In genomic region chr17:5057286-5057685, GRCm38 (mm10) we compare ENCODE assay signal across 8 mouse cellular contexts.
A peak's percentile ranks its signal among the peaks of the same experiment; 100 is the strongest.
DNase-seq lines count a peak whose midpoint lies in the region; ATAC-seq lines count a peak whose summit lies in the region.

No protein-coding gene starts in this region.

- peak overlapping the region; percentile 47 for H3K4me2 ChIP-seq in heart, embryonic 11.5 days
- H3K4me2 ChIP-seq in lung, embryonic 15.5 days: peak overlapping the region; percentile 23
- no peak overlapping the region for H3K4me2 ChIP-seq in hindbrain, embryonic 13.5 days
- no peak overlapping the region for H3K4me2 ChIP-seq in neural tube, embryonic 14.5 days (ENCODE audit: low read depth, low read length)

- peak overlapping the region; percentile 64; the same call in 1 of the 2 replicates for H3K27ac ChIP-seq in heart, embryonic 11.5 days (ENCODE audit: low read depth, low read length)
- peak overlapping the region; percentile 82 for H3K27ac ChIP-seq in lung, embryonic 15.5 days
- peak overlapping the region; percentile 19 for H3K27ac ChIP-seq in hindbrain, embryonic 13.5 days
- peak overlapping the region; percentile 46; the same call in 1 of the 2 replicates for H3K27ac ChIP-seq in neural tube, embryonic 14.5 days (ENCODE audit: low read depth, low read length)

- H3K4me1 ChIP-seq in heart, embryonic 11.5 days (ENCODE audit: control insufficient read depth, insufficient read depth, low read length): peaks cover 70% of the 10 kb centered on the region
- peaks cover 80% of the 10 kb centered on the region for H3K4me1 ChIP-seq in lung, embryonic 15.5 days
- H3K4me1 ChIP-seq in hindbrain, embryonic 13.5 days (replicated peaks): peaks cover 87% of the 10 kb centered on the region
- peaks cover 40% of the 10 kb centered on the region for H3K4me1 ChIP-seq in neural tube, embryonic 14.5 days (ENCODE audit: control insufficient read depth, insufficient read depth, low read length)

- H3K36me3 ChIP-seq in heart, embryonic 11.5 days (ENCODE audit: control insufficient read depth, insufficient read depth, low read length): no peaks in the 10 kb centered on the region
- H3K36me3 ChIP-seq in lung, embryonic 15.5 days: no peaks in the 10 kb centered on the region
- H3K36me3 ChIP-seq in hindbrain, embryonic 13.5 days: no peaks in the 10 kb centered on the region
- no peaks in the 10 kb centered on the region for H3K36me3 ChIP-seq in neural tube, embryonic 14.5 days (ENCODE audit: control insufficient read depth, insufficient read depth, low read length)

- DNase-seq in heart, adult 18-20 months: no peak
- DNase-seq in lung, postnatal 25 days (ENCODE audit: low spot score): no peak
- DNase-seq in ovary, postnatal 14 days (ENCODE audit: low spot score): no peak
- no peak for DNase-seq in cerebellum, postnatal 10 days

- H3K9ac ChIP-seq in heart, embryonic 11.5 days (ENCODE audit: low read depth, low read length): peak overlapping the region; percentile 50
- H3K9ac ChIP-seq in lung, embryonic 15.5 days: no peak overlapping the region
- H3K9ac ChIP-seq in hindbrain, embryonic 13.5 days: no peak overlapping the region
- H3K9ac ChIP-seq in neural tube, embryonic 14.5 days (replicated peaks; ENCODE audit: low read depth, low read length): no peak overlapping the region

- ATAC-seq in heart, embryonic 11.5 days (replicated peaks; ENCODE audit: insufficient number of reproducible peaks, low FRiP score, low TSS enrichment): no peak
- no peak for ATAC-seq in lung, embryonic 15.5 days (ENCODE audit: borderline replicate concordance, extremely low read depth, low FRiP score, low TSS enrichment)
- ATAC-seq in hindbrain, embryonic 13.5 days (ENCODE audit: low FRiP score): no peak
- ATAC-seq in neural tube, embryonic 14.5 days (ENCODE audit: low read depth): peak; percentile 9; the same call in 1 of the 2 replicates

- H3K4me3 ChIP-seq in heart, embryonic 11.5 days (ENCODE audit: low read depth, low read length): no peak overlapping the region
- H3K4me3 ChIP-seq in lung, embryonic 15.5 days: no peak overlapping the region
- no peak overlapping the region for H3K4me3 ChIP-seq in hindbrain, embryonic 13.5 days
- H3K4me3 ChIP-seq in neural tube, embryonic 14.5 days (ENCODE audit: low read depth, low read length): no peak overlapping the region

- 4% methylated on average over 4 of the region's 4 CpGs for WGBS in heart, embryonic 11.5 days (ENCODE audit: insufficient replicate concordance)
- 12% methylated on average over 4 of the region's 4 CpGs for WGBS in lung, embryonic 15.5 days
- 21% methylated on average over 4 of the region's 4 CpGs for WGBS in hindbrain, embryonic 13.5 days
- 29% methylated on average over 4 of the region's 4 CpGs for WGBS in neural tube, embryonic 14.5 days

- no peaks in the 10 kb centered on the region for H3K9me3 ChIP-seq in heart, embryonic 11.5 days (replicated peaks; ENCODE audit: control insufficient read depth, low read length)
- H3K9me3 ChIP-seq in lung, embryonic 15.5 days: no peaks in the 10 kb centered on the region
- no peaks in the 10 kb centered on the region for H3K9me3 ChIP-seq in hindbrain, embryonic 13.5 days
- no peaks in the 10 kb centered on the region for H3K9me3 ChIP-seq in neural tube, embryonic 14.5 days (ENCODE audit: control insufficient read depth, low read length)

- H3K27me3 ChIP-seq in heart, embryonic 11.5 days (ENCODE audit: control insufficient read depth, insufficient read depth, low read length): 0 out of 2 replicates have a peak, but pooled peaks cover 3% of the 10 kb centered on the region
- no peaks in the 10 kb centered on the region for H3K27me3 ChIP-seq in lung, embryonic 15.5 days
- H3K27me3 ChIP-seq in hindbrain, embryonic 13.5 days: no peaks in the 10 kb centered on the region
- H3K27me3 ChIP-seq in neural tube, embryonic 14.5 days (ENCODE audit: control insufficient read depth, insufficient read depth, low read length): no peaks in the 10 kb centered on the region

Comparison
In these comparisons a context has a peak if more than half of its experiments do, and no peak if none do; other contexts are left out.
1. H3K27ac ChIP-seq: peak in every context shown above with its lines; median percentile 82 in lung, embryonic 15.5 days; 64 in heart, embryonic 11.5 days; 46 in neural tube, embryonic 14.5 days; 19 in hindbrain, embryonic 13.5 days.
2. H3K4me2 ChIP-seq: peak in heart, embryonic 11.5 days (single experiment) and lung, embryonic 15.5 days (single experiment); none in hindbrain, embryonic 13.5 days (single experiment) and neural tube, embryonic 14.5 days (single experiment).